Mouse (Mus musculus): Measurements from ENCODE around the gene S1pr5. TPM values are rescaled to one million over a fixed set of nuclear protein-coding genes. Genes with fewer than 3 reads are reported as not detected.
A peak's percentile ranks its signal among the peaks of the same experiment; 100 is the strongest.
"Not testable (repeated sequence)": the region's sequence is repeated elsewhere in the genome, so short reads cannot be mapped to it uniquely, and the experiment has no call there.

Gene S1pr5
- polyA plus RNA-seq, 1 experiment from 2014 or later: 4.7 TPM

- H3K27ac ChIP-seq (replicated peaks): peak within 1 kb of the TSS; percentile 90
- TF ChIP-seq EP300 (optimal IDR thresholded peaks at IDR 0.05) (no peak), CTCF (IDR thresholded peaks at IDR 0.05; ENCODE audit: low read depth) (no peak)
- DNase-seq (ENCODE audit: low spot score): peak; percentile 99
- WGBS: 0% methylated on average over 48 of the region's 49 CpGs
- H3K4me3 ChIP-seq (ENCODE audit: low read depth, low read length): peak within 1 kb of the TSS; percentile 98
- peaks cover 16% of the 10 kb centered on the region for H3K36me3 ChIP-seq (ENCODE audit: control insufficient read depth, insufficient read depth, low read length)
- peak within 1 kb of the TSS; percentile 93 for H3K9ac ChIP-seq (ENCODE audit: low read length)
- peak; percentile 98 for ATAC-seq (ENCODE audit: low FRiP score, low TSS enrichment)
- peak within 1 kb of the TSS; percentile 77 for H3K4me2 ChIP-seq (replicated peaks; ENCODE audit: low read depth)
- no peaks in the 10 kb centered on the region for H3K9me3 ChIP-seq (ENCODE audit: control insufficient read depth, low read length)
- peaks cover 4% of the 10 kb centered on the region; the same call in 1 of the 2 replicates for H3K4me1 ChIP-seq (replicated peaks; ENCODE audit: control insufficient read depth, insufficient read depth)
- H3K27me3 ChIP-seq (ENCODE audit: control insufficient read depth, insufficient read depth, low read length): no peaks in the 10 kb centered on the region
Measured at GRCm38 (mm10) chr9:21265000-21265561, 16.8 kb upstream of the S1pr5 start, which contains the start of gene Atg4d. Atg4d (plus strand) TSS chr9:21265293.

- Histone ChIP-seq H3K9ac (ENCODE audit: low read length) (peak overlapping the region; percentile 93), H3K27me3 (ENCODE audit: control insufficient read depth, insufficient read depth, low read length) (no peaks in the 10 kb centered on the region), H3K4me2 (replicated peaks; ENCODE audit: low read depth) (peak overlapping the region; percentile 77), H3K36me3 (ENCODE audit: control insufficient read depth, insufficient read depth, low read length) (peaks cover 12% of the 10 kb centered on the region), H3K27ac (replicated peaks) (peak overlapping the region; percentile 90), H3K9me3 (ENCODE audit: control insufficient read depth, low read length) (no peaks in the 10 kb centered on the region), H3K4me3 (ENCODE audit: low read depth, low read length) (peak overlapping the region; percentile 98), H3K4me1 (replicated peaks; ENCODE audit: control insufficient read depth, insufficient read depth) (peaks cover 4% of the 10 kb centered on the region; the same call in 1 of the 2 replicates)
- WGBS: 16% methylated on average over 17 of the region's 17 CpGs
- TF ChIP-seq CTCF (IDR thresholded peaks at IDR 0.05; ENCODE audit: low read depth): no peak
- no peak for TF ChIP-seq EP300 (optimal IDR thresholded peaks at IDR 0.05)
- no peak for DNase-seq (ENCODE audit: low spot score)
- peak; percentile 33 for ATAC-seq (ENCODE audit: low FRiP score, low TSS enrichment)
Measured at GRCm38 (mm10) chr9:21264272-21264999, 16.2 kb upstream of the S1pr5 start.

- peaks cover 4% of the 10 kb centered on the region; the same call in 1 of the 2 replicates for H3K4me1 ChIP-seq (replicated peaks; ENCODE audit: control insufficient read depth, insufficient read depth)
- H3K9ac ChIP-seq (ENCODE audit: low read length): no peak overlapping the region
- WGBS: 42% methylated on average over 2 of the region's 2 CpGs
- H3K4me2 ChIP-seq (replicated peaks; ENCODE audit: low read depth): no peak overlapping the region
- H3K27me3 ChIP-seq (ENCODE audit: control insufficient read depth, insufficient read depth, low read length): no peaks in the 10 kb centered on the region
- no peaks in the 10 kb centered on the region for H3K9me3 ChIP-seq (ENCODE audit: control insufficient read depth, low read length)
- no peak overlapping the region for H3K27ac ChIP-seq (replicated peaks)
- DNase-seq (ENCODE audit: low spot score): no peak
- no peak overlapping the region for H3K4me3 ChIP-seq (ENCODE audit: low read depth, low read length)
- no peaks in the 10 kb centered on the region; the same call in 1 of the 2 replicates for H3K36me3 ChIP-seq (ENCODE audit: control insufficient read depth, insufficient read depth, low read length)
- no peak for TF ChIP-seq CTCF (IDR thresholded peaks at IDR 0.05; ENCODE audit: low read depth)
- TF ChIP-seq EP300 (optimal IDR thresholded peaks at IDR 0.05): no peak
- no peak for ATAC-seq (ENCODE audit: low FRiP score, low TSS enrichment)
Measured at GRCm38 (mm10) chr9:21261831-21262230, 13.6 kb upstream of the S1pr5 start.

GRCm38 (mm10) chr9:21260491-21261040, 12.3 kb upstream of the S1pr5 start:
- TF ChIP-seq CTCF (IDR thresholded peaks at IDR 0.05; ENCODE audit: low read depth) (no peak), EP300 (optimal IDR thresholded peaks at IDR 0.05) (no peak)
- Histone ChIP-seq H3K27ac (replicated peaks) (no peak overlapping the region), H3K4me2 (replicated peaks; ENCODE audit: low read depth) (no peak overlapping the region), H3K9me3 (ENCODE audit: control insufficient read depth, low read length) (no peaks in the 10 kb centered on the region), H3K4me3 (ENCODE audit: low read depth, low read length) (no peak overlapping the region), H3K36me3 (ENCODE audit: control insufficient read depth, insufficient read depth, low read length) (no peaks in the 10 kb centered on the region), H3K9ac (ENCODE audit: low read length) (no peak overlapping the region), H3K27me3 (ENCODE audit: control insufficient read depth, insufficient read depth, low read length) (no peaks in the 10 kb centered on the region), H3K4me1 (replicated peaks; ENCODE audit: control insufficient read depth, insufficient read depth) (peaks cover 4% of the 10 kb centered on the region; the same call in 1 of the 2 replicates)
- 81% methylated on average over 6 of the region's 6 CpGs for WGBS
- ATAC-seq (ENCODE audit: low FRiP score, low TSS enrichment) (no peak), DNase-seq (ENCODE audit: low spot score) (no peak)

- 83% methylated on average over 4 of the region's 4 CpGs for WGBS
- not testable (repeated sequence) for H3K9ac ChIP-seq (ENCODE audit: low read length); H3K27me3 ChIP-seq (ENCODE audit: control insufficient read depth, insufficient read depth, low read length); H3K4me1 ChIP-seq (replicated peaks; ENCODE audit: control insufficient read depth, insufficient read depth); ATAC-seq (ENCODE audit: low FRiP score, low TSS enrichment); H3K9me3 ChIP-seq (ENCODE audit: control insufficient read depth, low read length); H3K27ac ChIP-seq (replicated peaks); H3K4me2 ChIP-seq (replicated peaks; ENCODE audit: low read depth); H3K36me3 ChIP-seq (ENCODE audit: control insufficient read depth, insufficient read depth, low read length); H3K4me3 ChIP-seq (ENCODE audit: low read depth, low read length); DNase-seq (ENCODE audit: low spot score)
Measured at GRCm38 (mm10) chr9:21256349-21256748, 8.1 kb upstream of the S1pr5 start.

GRCm38 (mm10) chr9:21254690-21255089, 6.4 kb upstream of the S1pr5 start:
- Histone ChIP-seq H3K4me3 (ENCODE audit: low read depth, low read length) (no peak overlapping the region), H3K27me3 (ENCODE audit: control insufficient read depth, insufficient read depth, low read length) (no peaks in the 10 kb centered on the region), H3K36me3 (ENCODE audit: control insufficient read depth, insufficient read depth, low read length) (no peaks in the 10 kb centered on the region)

More at GRCm38 (mm10) chr9:21254690-21255089, 6.4 kb upstream of the S1pr5 start:
- H3K27ac ChIP-seq (replicated peaks): no peak overlapping the region
- TF ChIP-seq EP300 (optimal IDR thresholded peaks at IDR 0.05): no peak
- TF ChIP-seq CTCF (IDR thresholded peaks at IDR 0.05; ENCODE audit: low read depth): no peak
- H3K9me3 ChIP-seq (ENCODE audit: control insufficient read depth, low read length): no peaks in the 10 kb centered on the region
- no peak for ATAC-seq (ENCODE audit: low FRiP score, low TSS enrichment)
- DNase-seq (ENCODE audit: low spot score): no peak
- H3K9ac ChIP-seq (ENCODE audit: low read length): no peak overlapping the region
- no peak overlapping the region for H3K4me2 ChIP-seq (replicated peaks; ENCODE audit: low read depth)
- H3K4me1 ChIP-seq (replicated peaks; ENCODE audit: control insufficient read depth, insufficient read depth): no peaks in the 10 kb centered on the region

Measured in stomach, postnatal 0 days (tissue).